Mouse (Mus musculus) embryonic fibroblast, embryonic 13.5 days (primary cell): ENCODE results near the gene Cdc37.

Experiments used
- CTCF ChIP-seq: IDR thresholded peaks from 2 replicates; pipeline ENCODE4 v1.5.1; 2011; ENCODE audit warnings: mild to moderate bottlenecking, control low read depth, low read length, moderate library complexity, borderline replicate concordance; ENCODE audit not compliant: insufficient read depth
- POLR2A ChIP-seq: IDR thresholded peaks from 2 replicates; pipeline ENCODE4 v1.6.1; 2011; ENCODE audit warnings: low read depth, mild to moderate bottlenecking, control low read depth, low read length, moderate library complexity

DNA sequence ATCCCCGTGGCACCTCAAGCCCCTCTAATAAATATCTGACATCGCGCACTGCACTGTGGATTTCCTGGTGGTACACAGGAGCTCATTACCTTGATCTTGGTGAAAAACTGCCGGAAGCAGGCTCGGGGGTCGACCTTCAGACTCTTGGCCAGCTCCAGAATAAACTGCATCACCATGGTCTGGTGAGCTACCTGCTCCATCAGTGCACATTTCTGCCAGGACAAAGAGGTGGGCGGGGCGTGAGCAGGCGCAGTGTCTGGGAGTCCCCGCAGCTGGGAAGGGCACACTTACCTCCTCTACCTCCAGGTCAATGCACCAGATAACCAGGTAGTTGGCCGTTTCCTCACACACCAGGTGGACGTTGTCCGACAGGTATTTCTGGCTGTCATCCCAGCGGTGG lies 7.9 kb downstream of the Cdc37 start:
- TF ChIP-seq CTCF = no peak
- TF ChIP-seq POLR2A = no peak
